Mouse (Mus musculus) kidney, adult 2 months (tissue): Measurements from ENCODE around the gene Ptpn22. TPM values are rescaled to one million over a fixed set of nuclear protein-coding genes. Genes with fewer than 3 reads are reported as not detected.

Experiments used
- DNase-seq: peaks from one replicate; pipeline ENCODE4 v3.0.0; 2021
- H3K27ac ChIP-seq: fragments of 200-500 bp; 2 replicates; pipeline ENCODE4 v1.5.1; 2012; ENCODE audit warnings: low read depth, low read length, control low read depth, inconsistent platforms; ENCODE audit not compliant: insufficient read depth
- H3K27me3 ChIP-seq: fragments of 200-500 bp; replicated peaks from 2 replicates; pipeline ENCODE4 v1.6.1; 2012; ENCODE audit warnings: mild to moderate bottlenecking, moderate library complexity, low read length, inconsistent platforms; ENCODE audit not compliant: control insufficient read depth, insufficient read depth
- H3K36me3 ChIP-seq: fragments of 200-500 bp; 2 replicates; pipeline ENCODE4 v1.6.1; 2012; ENCODE audit warnings: mild to moderate bottlenecking, moderate library complexity, low read length, inconsistent platforms; ENCODE audit not compliant: control insufficient read depth, insufficient read depth
- H3K4me1 ChIP-seq: fragments of 200-500 bp; 2 replicates; pipeline ENCODE4 v1.6.1; 2011; ENCODE audit warnings: low read length; ENCODE audit not compliant: control insufficient read depth, insufficient read depth
- H3K4me3 ChIP-seq: fragments of 200-500 bp; 2 replicates; pipeline ENCODE4 v1.5.1; 2011; ENCODE audit warnings: mild to moderate bottlenecking, low read depth, low read length, control low read depth; ENCODE audit not compliant: insufficient read depth
- CTCF ChIP-seq: fragments of 200-500 bp; conservative IDR thresholded peaks from 2 replicates; pipeline ENCODE4 v1.5.1; 2011; ENCODE audit warnings: low read depth, mild to moderate bottlenecking, control low read depth, low read length, moderate library complexity, mixed read lengths; ENCODE audit not compliant: insufficient read depth, insufficient read length
- POLR2A ChIP-seq: fragments of 200-500 bp; IDR thresholded peaks from one replicate; pipeline ENCODE4 v1.6.1; 2011; ENCODE audit warnings: low read depth, low read length, control low read depth
- WGBS: fragments of 180-500 bp; shearing (Covaris S2); methylation state at CpG from one replicate; pipeline ENCODE4 v1.1.7; 2018; 5-methylcytosine and 5-hydroxymethylcytosine counted together
- polyA plus RNA-seq: library from polyadenylated mRNA; depleted of rRNA; stranded (reverse); fragments of >200 nt; gene quantifications from 2 replicates; pipeline ENCODE4 v1.2.3, GENCODE M21; 2012; rRNA removed

Ptpn22 gene
- polyA plus RNA-seq, 1 experiment: 1.8 TPM

DNA sequence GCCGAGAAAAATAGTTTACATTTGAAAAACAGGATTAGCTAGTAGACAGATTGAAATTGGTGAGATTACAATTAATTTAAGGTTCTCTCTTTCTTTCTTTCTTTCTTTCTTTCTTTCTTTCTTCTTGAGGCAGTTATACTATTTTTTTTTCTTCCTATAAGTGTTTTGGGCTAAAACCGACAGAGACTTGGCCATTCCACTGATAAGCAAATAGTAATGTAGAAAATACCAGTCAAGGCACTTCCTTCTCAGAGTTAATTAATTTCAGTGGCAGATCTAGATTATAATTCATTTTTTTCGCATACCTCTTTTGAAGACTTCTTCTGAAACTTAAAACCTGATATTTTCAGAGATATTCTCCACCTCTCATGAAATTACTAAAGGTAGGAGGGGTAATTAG, 65.7 kb downstream of the Ptpn22 start:
- WGBS: 71% methylated on average over 3 of the region's 3 CpGs
- no peak overlapping the region for H3K27ac ChIP-seq
- H3K4me3 ChIP-seq: no peak overlapping the region
- H3K4me1 ChIP-seq: peaks cover 6% of the 10 kb centered on the region; the same call in 1 of the 2 replicates
- TF ChIP-seq CTCF (no peak), POLR2A (no peak)
- H3K36me3 ChIP-seq: peaks cover 2% of the 10 kb centered on the region; the same call in 1 of the 2 replicates
- H3K27me3 ChIP-seq: no peaks in the 10 kb centered on the region
- DNase-seq: no peak

- TF ChIP-seq POLR2A (no peak), CTCF (no peak)
- H3K27ac ChIP-seq: no peak overlapping the region
- H3K4me1 ChIP-seq: peaks cover 6% of the 10 kb centered on the region; the same call in 1 of the 2 replicates
- peak; percentile 10 for DNase-seq
- H3K27me3 ChIP-seq: no peaks in the 10 kb centered on the region
- H3K4me3 ChIP-seq: no peak overlapping the region
- 0 out of 2 replicates have a peak, but pooled peaks cover 2% of the 10 kb centered on the region for H3K36me3 ChIP-seq
- 33% methylated on average over 6 of the region's 6 CpGs for WGBS
Measured at GRCm38 (mm10) chr3:103927511-103927910, 67.9 kb downstream of the Ptpn22 start.

DNA sequence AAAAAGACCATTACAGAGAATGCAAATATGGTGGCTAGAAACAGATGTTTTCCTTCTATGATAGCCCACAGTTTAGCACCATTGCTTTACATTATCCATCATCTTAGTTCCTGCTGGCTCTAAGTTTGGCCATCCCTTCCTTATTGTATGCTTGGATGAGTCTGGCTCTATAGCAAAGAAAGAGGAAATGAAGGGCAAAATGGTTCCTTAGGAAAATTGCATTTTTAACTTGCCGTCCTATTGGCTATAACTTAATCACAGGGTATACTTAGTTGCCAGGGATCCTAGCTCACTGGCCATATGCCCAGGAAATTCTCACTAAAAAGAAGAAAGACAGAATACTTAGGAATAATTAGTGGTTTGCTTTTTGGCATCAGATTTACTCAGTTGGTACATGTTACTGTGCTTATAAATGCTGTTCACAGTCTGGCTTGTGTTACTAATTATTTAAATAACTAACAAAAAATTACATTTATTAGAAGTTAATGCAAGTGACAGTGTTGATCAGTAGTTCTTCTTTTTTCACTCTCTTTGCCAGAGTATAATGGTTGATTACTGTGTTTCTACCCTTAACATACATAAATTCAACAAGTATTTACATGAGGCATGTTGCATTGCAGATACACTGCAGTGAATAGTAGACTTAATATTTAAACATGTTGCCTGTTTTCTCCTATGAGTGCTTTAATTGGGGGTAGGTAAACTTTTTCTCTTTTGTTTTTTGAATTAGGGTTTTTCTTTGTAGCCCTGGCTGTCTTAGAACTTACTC, 85.4 kb downstream of the Ptpn22 start:
- 65% methylated on average over 1 of the region's 1 CpGs for WGBS
- TF ChIP-seq CTCF (no peak), POLR2A (no peak)

GRCm38 (mm10) chr3:103948666-103949065, 89.1 kb downstream of the Ptpn22 start:
- Histone ChIP-seq H3K36me3 (no peaks in the 10 kb centered on the region), H3K27ac (no peak overlapping the region), H3K4me1 (no peaks in the 10 kb centered on the region), H3K27me3 (no peaks in the 10 kb centered on the region), H3K4me3 (no peak overlapping the region)
- no peak for TF ChIP-seq CTCF
- TF ChIP-seq POLR2A: no peak
- WGBS: 92% methylated on average over 7 of the region's 7 CpGs
- DNase-seq: no peak

More for the DNA sequence above, 85.4 kb downstream of the Ptpn22 start:
- H3K27me3 ChIP-seq: no peaks in the 10 kb centered on the region
- no peak overlapping the region for H3K27ac ChIP-seq
- H3K4me1 ChIP-seq: no peaks in the 10 kb centered on the region
- no peak overlapping the region for H3K4me3 ChIP-seq
- no peaks in the 10 kb centered on the region for H3K36me3 ChIP-seq
- no peak for DNase-seq

GRCm38 (mm10) chr3:103960622-103961021, 101.0 kb downstream of the Ptpn22 start:
- H3K27ac ChIP-seq: no peak overlapping the region
- no peak for TF ChIP-seq POLR2A
- no peak for TF ChIP-seq CTCF
- no peaks in the 10 kb centered on the region for H3K27me3 ChIP-seq
- H3K4me3 ChIP-seq: no peak overlapping the region
- 84% methylated on average over 3 of the region's 3 CpGs for WGBS
- no peak for DNase-seq
- H3K36me3 ChIP-seq: peaks cover 1% of the 10 kb centered on the region; the same call in 1 of the 2 replicates
- H3K4me1 ChIP-seq: no peaks in the 10 kb centered on the region

Other genes starting within 250 kb of the Ptpn22 start
- gene Atg4a-ps, start 213.7 kb upstream of the Ptpn22 start, polyA plus RNA-seq: 0.05 TPM in 1 of 2 replicates, not detected in the other
- 30.0 and 31.7 TPM in 2 replicates for gene Olfml3, start 121.8 kb upstream of the Ptpn22 start, polyA plus RNA-seq
- not detected in 2 replicates for gene Gm10964, start 120.4 kb upstream of the Ptpn22 start, polyA plus RNA-seq
- gene Hipk1, start 68.2 kb upstream of the Ptpn22 start, polyA plus RNA-seq: 58.1 and 62.3 TPM in 2 replicates
- gene Dclre1b, start 50.4 kb upstream of the Ptpn22 start, polyA plus RNA-seq: 8.9 and 12.5 TPM in 2 replicates
- 13.8 and 15.7 TPM in 2 replicates for gene Ap4b1, start 50.3 kb upstream of the Ptpn22 start, polyA plus RNA-seq
- gene Gm43064, start 50.2 kb upstream of the Ptpn22 start, polyA plus RNA-seq: 0.14 TPM in 2 replicates
- 0.17 TPM in 1 of 2 replicates, not detected in the other for gene Bcl2l15, start 27.2 kb upstream of the Ptpn22 start, polyA plus RNA-seq
- gene Rsbn1, start 54.3 kb downstream of the Ptpn22 start, polyA plus RNA-seq: 2.4 and 2.5 TPM in 2 replicates
- gene Phtf1, start 108.3 kb downstream of the Ptpn22 start, polyA plus RNA-seq: 4.7 TPM in 2 replicates